Comparison of ENCODE assay signal across 9 mouse cellular contexts in the genomic region with DNA sequence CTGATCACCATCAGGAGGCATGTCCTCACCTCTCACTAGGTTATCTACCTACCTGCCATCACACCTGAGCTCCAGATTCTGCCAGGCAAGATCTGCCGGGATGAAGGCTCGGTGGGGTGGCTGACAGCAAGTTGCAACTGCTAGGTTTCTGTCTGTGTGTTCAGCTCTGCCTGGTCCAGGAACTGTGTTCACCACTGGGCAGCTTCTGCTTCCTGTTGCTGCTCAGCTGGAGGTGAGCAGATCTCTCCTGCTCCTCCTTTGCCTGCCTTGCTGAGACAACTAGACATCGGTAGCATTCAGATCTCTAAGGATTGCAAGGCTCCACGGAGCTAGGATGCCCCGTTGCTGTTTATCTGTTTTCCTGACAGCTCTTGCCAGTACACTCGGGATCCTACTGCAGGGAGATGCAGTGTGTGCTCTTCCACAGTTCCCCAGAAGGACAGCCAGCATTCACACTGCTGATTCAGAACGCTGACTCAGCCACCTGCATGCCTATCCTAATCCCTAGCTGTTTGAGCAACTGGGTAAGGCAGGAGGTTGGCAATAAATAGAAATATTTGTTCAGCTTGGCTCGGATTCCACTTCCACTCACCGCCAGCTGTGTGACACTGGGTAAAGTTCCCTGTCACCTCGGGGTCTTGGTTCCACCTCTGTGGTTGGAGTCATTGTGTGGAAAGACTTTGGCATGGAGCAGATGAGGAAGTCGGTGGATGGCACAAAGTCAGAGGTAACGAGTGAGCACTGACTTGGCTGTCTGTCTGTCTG. TPM values are rescaled to one million over a fixed set of nuclear protein-coding genes. Genes with fewer than 3 reads are reported as not detected.
DNase-seq lines count a peak whose midpoint lies in the region; ATAC-seq lines count a peak whose summit lies in the region.
"Had no signal": no experiment of that assay in that cellular context is flagged by ENCODE, and none has a peak within 500 bp of the region (broad histone marks: within the 10 kb centered on the region; RNA-seq: fewer than 3 reads in every experiment).

No protein-coding gene starts in this region.

- H3K27ac ChIP-seq in midbrain, embryonic 11.5 days (ENCODE audit: low read depth, low read length) = no peak overlapping the region

- 77% methylated on average over 12 of the region's 12 CpGs for WGBS in midbrain, embryonic 11.5 days

- no peak overlapping the region for H3K4me2 ChIP-seq in midbrain, embryonic 11.5 days

- no peak for ATAC-seq in midbrain, embryonic 11.5 days (ENCODE audit: low FRiP score)

- DNase-seq in left cerebral cortex, adult 18-20 months (ENCODE audit: low spot score in 2 of 2) = peak; percentile 65 to 66
- DNase-seq in left cerebral cortex, postnatal 4 days = no peak
- DNase-seq in adrenal gland, postnatal 10 days = peak; percentile 67
- DNase-seq in gastrocnemius, postnatal 10 days = peak; percentile 31
- DNase-seq in monocyte, adult 2 months (ENCODE audit: low read depth in 1 of 2, low spot score in 2 of 2) = peak; percentile 22 to 25
- no peak for DNase-seq in midbrain, embryonic 11.5 days (ENCODE audit: low spot score, missing footprints)
- DNase-seq in spleen, adult 18-20 months = no peak
- DNase-seq in urinary bladder, postnatal 4 days (ENCODE audit: low spot score in 2 of 2) = no peak
- DNase-seq: thymus, adult 2 months had no signal

- no peaks in the 10 kb centered on the region for H3K9me3 ChIP-seq in midbrain, embryonic 11.5 days (ENCODE audit: control insufficient read depth, low read length)

- H3K27me3 ChIP-seq in midbrain, embryonic 11.5 days (ENCODE audit: control insufficient read depth, insufficient read depth, low read length) = no peaks in the 10 kb centered on the region

- no peak overlapping the region for H3K4me3 ChIP-seq in midbrain, embryonic 11.5 days (ENCODE audit: low read depth, low read length)

- H3K36me3 ChIP-seq in midbrain, embryonic 11.5 days (ENCODE audit: control insufficient read depth, insufficient read depth, low read length) = no peaks in the 10 kb centered on the region

- H3K4me1 ChIP-seq in midbrain, embryonic 11.5 days (ENCODE audit: control insufficient read depth, insufficient read depth, low read length) = peaks cover 2% of the 10 kb centered on the region; the same call in 1 of the 2 replicates

- no peak overlapping the region for H3K9ac ChIP-seq in midbrain, embryonic 11.5 days (ENCODE audit: low read length)

- intact Hi-C loops in left cerebral cortex, postnatal 4 days (cut with DNase I) = no loop called here

RNA-seq across cellular contexts. Expression of gene Jdp2, which starts 29.3 kb away (rescaled TPM):
- total RNA-seq in left cerebral cortex, adult 18-20 months (2021) = 10 to 100 TPM; 74.8 to 77.6 TPM
- 10 to 100 TPM; 16.4 to 19.1 TPM for total RNA-seq in left cerebral cortex, postnatal 4 days (2021)
- 10 to 100 TPM; 13.1 to 23.6 TPM for total RNA-seq in adrenal gland, postnatal 10 days (2021)
- total RNA-seq in gastrocnemius, postnatal 10 days (2021) = 10 to 100 TPM; 15.2 to 17.1 TPM
- 0.11 and 0.29 TPM in 2 replicates for polyA plus RNA-seq in midbrain, embryonic 11.5 days (2014; fragmentation: Nextera tagmentation; extraction: Ambion mirVana)

Comparison
In these comparisons a context has a peak if more than half of its experiments do, and no peak if none do; other contexts are left out.
1. DNase-seq: peak in left cerebral cortex, adult 18-20 months (2 of 2), adrenal gland, postnatal 10 days (single experiment), gastrocnemius, postnatal 10 days (single experiment) and monocyte, adult 2 months (2 of 2); none in left cerebral cortex, postnatal 4 days (single experiment), midbrain, embryonic 11.5 days (single experiment), spleen, adult 18-20 months (0 of 2) and urinary bladder, postnatal 4 days (0 of 2).